Mouse (Mus musculus) T-helper 1 cell (primary cell): ENCODE measurements around the gene Csk.

Experiments
- in situ Hi-C: fragments of 300-600 bp; cut with MboI, MseI; formaldehyde crosslinking; loops from one replicate; pipeline ENCODE4 v1.15.1; 2025; ENCODE audit warnings: high pct_unique_total_duplicates

The Csk gene

GRCm38 (mm10) chr9:57653283-57653682 lies at the start of gene Csk:
Gene Csk (minus strand): TSS chr9:57653631.
- in situ Hi-C loops = no loop called here

GRCm38 (mm10) chr9:57698466-57699150 lies 45.2 kb upstream of the Csk start:
- in situ Hi-C loops = no loop called here

GRCm38 (mm10) chr9:57697380-57697779 lies 43.9 kb upstream of the Csk start:
- in situ Hi-C loops = no loop called here

- in situ Hi-C loops = no loop called here
Measured at GRCm38 (mm10) chr9:57696380-57697285, 43.2 kb upstream of the Csk start.

GRCm38 (mm10) chr9:57694108-57694507 lies 40.7 kb upstream of the Csk start:
- in situ Hi-C loops = no loop called here

- in situ Hi-C loops = no loop called here
Measured at GRCm38 (mm10) chr9:57688606-57689005, 35.2 kb upstream of the Csk start.

- in situ Hi-C loops = no loop called here
Measured at GRCm38 (mm10) chr9:57688158-57688557, 34.7 kb upstream of the Csk start.

GRCm38 (mm10) chr9:57687751-57688150 lies 34.3 kb upstream of the Csk start, which contains the start of gene Cyp1a1:
Gene Cyp1a1 (plus strand): TSS chr9:57687928.
- in situ Hi-C loops = no loop called here

GRCm38 (mm10) chr9:57686011-57686410 lies 32.6 kb upstream of the Csk start:
- in situ Hi-C loops = no loop called here

GRCm38 (mm10) chr9:57683520-57683919 lies 30.1 kb upstream of the Csk start, which contains the start of gene Cyp1a2:
Gene Cyp1a2 (minus strand): TSS chr9:57683703.
- in situ Hi-C loops = no loop called here

GRCm38 (mm10) chr9:57681411-57681810 lies 28.0 kb upstream of the Csk start:
- in situ Hi-C loops = no loop called here

GRCm38 (mm10) chr9:57671500-57671899 lies 18.1 kb upstream of the Csk start:
- in situ Hi-C loops = no loop called here

GRCm38 (mm10) chr9:57671037-57671436 lies 17.6 kb upstream of the Csk start:
- in situ Hi-C loops = no loop called here

GRCm38 (mm10) chr9:57669566-57669965 lies 16.1 kb upstream of the Csk start:
- in situ Hi-C loops = loop anchor here (10.0 kb wide), 1 partner anchor 85 kb away; no protein-coding TSS in a partner anchor

- in situ Hi-C loops = loop anchor here (10.0 kb wide), 1 partner anchor 87 kb away; no protein-coding TSS in a partner anchor
Measured at GRCm38 (mm10) chr9:57668277-57668676, 14.8 kb upstream of the Csk start.

GRCm38 (mm10) chr9:57667817-57668216 lies 14.4 kb upstream of the Csk start:
- in situ Hi-C loops = loop anchor here (10.0 kb wide), 1 partner anchor 87 kb away; no protein-coding TSS in a partner anchor

GRCm38 (mm10) chr9:57667136-57667535 lies 13.7 kb upstream of the Csk start:
- in situ Hi-C loops = loop anchor here (10.0 kb wide), 1 partner anchor 88 kb away; no protein-coding TSS in a partner anchor

GRCm38 (mm10) chr9:57666536-57666935 lies 13.1 kb upstream of the Csk start:
- in situ Hi-C loops = loop anchor here (10.0 kb wide), 1 partner anchor 88 kb away; no protein-coding TSS in a partner anchor

- in situ Hi-C loops = loop anchor here (10.0 kb wide), 1 partner anchor 90 kb away; no protein-coding TSS in a partner anchor
Measured at GRCm38 (mm10) chr9:57664616-57665015, 11.2 kb upstream of the Csk start.

- in situ Hi-C loops = loop anchor here (10.0 kb wide), 1 partner anchor 93 kb away; no protein-coding TSS in a partner anchor
Measured at GRCm38 (mm10) chr9:57661552-57661951, 8.1 kb upstream of the Csk start.

GRCm38 (mm10) chr9:57660501-57660900 lies 7.1 kb upstream of the Csk start:
- in situ Hi-C loops = loop anchor here (10.0 kb wide), 1 partner anchor 94 kb away; no protein-coding TSS in a partner anchor

GRCm38 (mm10) chr9:57659774-57660173 lies 6.3 kb upstream of the Csk start:
- in situ Hi-C loops = loop anchor here (10.0 kb wide), 1 partner anchor 95 kb away; no protein-coding TSS in a partner anchor
